Mouse (Mus musculus) embryonic facial prominence, embryonic 14.5 days (tissue): ENCODE data around the gene Nrf1. TPM values are rescaled to one million over a fixed set of nuclear protein-coding genes. Genes with fewer than 3 reads are reported as not detected.

ENCODE experiments used
- ATAC-seq: fragments of 200-750 bp; cut with Nextera tagmentation; 2 replicates; pipeline ENCODE4 v1.8.0; 2017; ENCODE audit warnings: low read depth, moderate number of reproducible peaks, moderate TSS enrichment
- DNase-seq: peaks from one replicate; pipeline ENCODE4 v3.0.0-alpha.2; 2015; ENCODE audit warnings: low spot score
- H3K27ac ChIP-seq: fragments of 300-500 bp; sonication (generic); replicated peaks from 2 replicates; pipeline ENCODE4 v1.5.1; 2014; ENCODE audit warnings: low read depth, mild to moderate bottlenecking, low read length, moderate library complexity
- H3K27me3 ChIP-seq: fragments of 300-500 bp; sonication (generic); replicated peaks from 2 replicates; pipeline ENCODE4 v1.6.1; 2014; ENCODE audit warnings: low read length; ENCODE audit not compliant: control insufficient read depth, insufficient read depth
- H3K36me3 ChIP-seq: fragments of 300-500 bp; sonication (generic); 2 replicates; pipeline ENCODE4 v1.6.1; 2014; ENCODE audit warnings: low read length, mixed read lengths; ENCODE audit not compliant: control insufficient read depth, insufficient read depth
- H3K4me1 ChIP-seq: fragments of 300-500 bp; sonication (generic); 2 replicates; pipeline ENCODE4 v1.6.1; 2014; ENCODE audit warnings: antibody characterized with exemption, low read length; ENCODE audit not compliant: control insufficient read depth, insufficient read depth
- H3K4me2 ChIP-seq: fragments of 300-500 bp; sonication (generic); 2 replicates; pipeline ENCODE4 v1.6.1; 2014; ENCODE audit warnings: low read depth, mild to moderate bottlenecking, low read length, moderate library complexity, mixed read lengths
- H3K4me3 ChIP-seq: fragments of 300-500 bp; sonication (generic); 2 replicates; pipeline ENCODE4 v1.5.1; 2014; ENCODE audit warnings: low read depth, mild to moderate bottlenecking, low read length
- H3K9ac ChIP-seq: fragments of 300-500 bp; sonication (generic); 2 replicates; pipeline ENCODE4 v1.6.1; 2014; ENCODE audit warnings: low read depth, mild to moderate bottlenecking, low read length, moderate library complexity, mixed read lengths
- H3K9me3 ChIP-seq: fragments of 300-500 bp; sonication (generic); 2 replicates; pipeline ENCODE4 v1.6.1; 2016; ENCODE audit warnings: low read length; ENCODE audit not compliant: control insufficient read depth
- WGBS: fragments of 180-500 bp; shearing (Covaris S2); extraction: QIAGEN DNeasy Blood & Tissue Kit; methylation state at CpG from one replicate; pipeline ENCODE4 v1.1.7; 2014; 5-methylcytosine and 5-hydroxymethylcytosine counted together
- polyA plus RNA-seq: library from polyadenylated mRNA; unstranded; fragments of >200 nt; fragmentation: Nextera tagmentation; extraction: Ambion mirVana; gene quantifications from 2 replicates; pipeline ENCODE4 v1.2.1, GENCODE M21; 2014

Gene Nrf1
- polyA plus RNA-seq, 1 experiment from 2014 or later, result 43.9 TPM

- H3K4me1 ChIP-seq, result no peaks in the 10 kb centered on the region
- no peak overlapping the region for H3K9ac ChIP-seq
- H3K9me3 ChIP-seq, result no peaks in the 10 kb centered on the region
- ATAC-seq (peak; percentile 64), DNase-seq (peak; percentile 46)
- no peak overlapping the region for H3K4me3 ChIP-seq
- 41% methylated on average over 2 of the region's 2 CpGs for WGBS
- H3K27me3 ChIP-seq, result no peaks in the 10 kb centered on the region
- H3K4me2 ChIP-seq, result no peak overlapping the region
- H3K36me3 ChIP-seq, result peaks cover 80% of the 10 kb centered on the region
- peak overlapping the region; percentile 15; the same call in 1 of the 2 replicates for H3K27ac ChIP-seq
These were observed 73.4 kb downstream of the Nrf1 start for GRCm38 (mm10) chr6:30121152-30121551.

- DNase-seq (peak; percentile 80), ATAC-seq (peak; percentile 87)
- Histone ChIP-seq H3K4me1 (no peaks in the 10 kb centered on the region), H3K27ac (peak overlapping the region; percentile 15; the same call in 1 of the 2 replicates), H3K27me3 (no peaks in the 10 kb centered on the region), H3K4me2 (no peak overlapping the region), H3K9ac (no peak overlapping the region), H3K9me3 (no peaks in the 10 kb centered on the region), H3K4me3 (no peak overlapping the region), H3K36me3 (peaks cover 80% of the 10 kb centered on the region)
- 77% methylated on average over 1 of the region's 1 CpGs for WGBS
These were observed 73.8 kb downstream of the Nrf1 start for GRCm38 (mm10) chr6:30121600-30121999.

- WGBS, result 89% methylated on average over 1 of the region's 1 CpGs
- Histone ChIP-seq H3K27ac (no peak overlapping the region), H3K36me3 (peaks cover 84% of the 10 kb centered on the region), H3K4me2 (no peak overlapping the region), H3K27me3 (no peaks in the 10 kb centered on the region), H3K4me3 (no peak overlapping the region), H3K4me1 (no peaks in the 10 kb centered on the region), H3K9me3 (no peaks in the 10 kb centered on the region), H3K9ac (no peak overlapping the region)
- DNase-seq (no peak), ATAC-seq (no peak)
These were observed 75.6 kb downstream of the Nrf1 start for GRCm38 (mm10) chr6:30123391-30123790.

- no peak overlapping the region for H3K9ac ChIP-seq
- H3K4me2 ChIP-seq, result no peak overlapping the region
- WGBS, result 94% methylated on average over 7 of the region's 7 CpGs
- no peak overlapping the region for H3K27ac ChIP-seq
- no peaks in the 10 kb centered on the region for H3K4me1 ChIP-seq
- H3K27me3 ChIP-seq, result no peaks in the 10 kb centered on the region
- no peak for ATAC-seq
- peaks cover 79% of the 10 kb centered on the region for H3K36me3 ChIP-seq
- no peaks in the 10 kb centered on the region for H3K9me3 ChIP-seq
- DNase-seq, result no peak
- H3K4me3 ChIP-seq, result no peak overlapping the region
These were observed 78.3 kb downstream of the Nrf1 start for GRCm38 (mm10) chr6:30126060-30126459.

- H3K27ac ChIP-seq, result no peak overlapping the region
- H3K9me3 ChIP-seq, result no peaks in the 10 kb centered on the region
- peaks cover 74% of the 10 kb centered on the region for H3K36me3 ChIP-seq
- DNase-seq (no peak), ATAC-seq (no peak)
- no peak overlapping the region for H3K4me3 ChIP-seq
- WGBS, result 84% methylated on average over 8 of the region's 9 CpGs
- no peak overlapping the region for H3K4me2 ChIP-seq
- no peak overlapping the region for H3K9ac ChIP-seq
- H3K4me1 ChIP-seq, result no peaks in the 10 kb centered on the region
- no peaks in the 10 kb centered on the region for H3K27me3 ChIP-seq
These were observed 79.0 kb downstream of the Nrf1 start for GRCm38 (mm10) chr6:30126766-30127165.

GRCm38 (mm10) chr6:30132399-30132798 lies 84.6 kb downstream of the Nrf1 start:
- no peak overlapping the region for H3K9ac ChIP-seq
- H3K27me3 ChIP-seq, result no peaks in the 10 kb centered on the region
- no peaks in the 10 kb centered on the region for H3K9me3 ChIP-seq
- WGBS, result 93% methylated on average over 3 of the region's 3 CpGs
- no peak overlapping the region for H3K27ac ChIP-seq
- DNase-seq (no peak), ATAC-seq (no peak)
- H3K4me1 ChIP-seq, result no peaks in the 10 kb centered on the region
- peaks cover 53% of the 10 kb centered on the region for H3K36me3 ChIP-seq
- no peak overlapping the region for H3K4me3 ChIP-seq
- no peak overlapping the region for H3K4me2 ChIP-seq

- H3K4me3 ChIP-seq, result no peak overlapping the region
- H3K36me3 ChIP-seq, result peaks cover 40% of the 10 kb centered on the region
- H3K4me1 ChIP-seq, result no peaks in the 10 kb centered on the region
- no peaks in the 10 kb centered on the region for H3K27me3 ChIP-seq
- H3K27ac ChIP-seq, result no peak overlapping the region
- no peak overlapping the region for H3K4me2 ChIP-seq
- DNase-seq (no peak), ATAC-seq (no peak)
- 33% methylated on average over 3 of the region's 3 CpGs for WGBS
- no peaks in the 10 kb centered on the region for H3K9me3 ChIP-seq
- H3K9ac ChIP-seq, result no peak overlapping the region
These were observed 87.8 kb downstream of the Nrf1 start for GRCm38 (mm10) chr6:30135590-30135989.

GRCm38 (mm10) chr6:30137227-30137626 lies 89.4 kb downstream of the Nrf1 start:
- Histone ChIP-seq H3K4me1 (no peaks in the 10 kb centered on the region), H3K4me2 (no peak overlapping the region), H3K9me3 (no peaks in the 10 kb centered on the region), H3K36me3 (peaks cover 37% of the 10 kb centered on the region; the same call in 1 of the 2 replicates), H3K9ac (no peak overlapping the region), H3K27ac (no peak overlapping the region), H3K27me3 (no peaks in the 10 kb centered on the region), H3K4me3 (no peak overlapping the region)
- peak; percentile 90 for ATAC-seq
- 41% methylated on average over 2 of the region's 2 CpGs for WGBS
- peak; percentile 22 for DNase-seq

- ATAC-seq (no peak), DNase-seq (no peak)
- Histone ChIP-seq H3K9me3 (no peaks in the 10 kb centered on the region), H3K9ac (no peak overlapping the region), H3K4me2 (no peak overlapping the region), H3K27ac (no peak overlapping the region), H3K4me1 (no peaks in the 10 kb centered on the region), H3K4me3 (no peak overlapping the region), H3K27me3 (no peaks in the 10 kb centered on the region), H3K36me3 (peaks cover 46% of the 10 kb centered on the region)
- WGBS, result 89% methylated on average over 7 of the region's 7 CpGs
These were observed 91.7 kb downstream of the Nrf1 start for GRCm38 (mm10) chr6:30139329-30140045.
